Mouse (Mus musculus) thymus, adult 18-20 months (tissue): ENCODE measurements around the gene 4930447C04Rik.

Experiments used
- DNase-seq, 2 experiments: peaks; one replicate each; pipeline ENCODE4 v3.0.0; 2022; ENCODE audit warnings: mixed read lengths in 2 of 2

4930447C04Rik gene

DNA sequence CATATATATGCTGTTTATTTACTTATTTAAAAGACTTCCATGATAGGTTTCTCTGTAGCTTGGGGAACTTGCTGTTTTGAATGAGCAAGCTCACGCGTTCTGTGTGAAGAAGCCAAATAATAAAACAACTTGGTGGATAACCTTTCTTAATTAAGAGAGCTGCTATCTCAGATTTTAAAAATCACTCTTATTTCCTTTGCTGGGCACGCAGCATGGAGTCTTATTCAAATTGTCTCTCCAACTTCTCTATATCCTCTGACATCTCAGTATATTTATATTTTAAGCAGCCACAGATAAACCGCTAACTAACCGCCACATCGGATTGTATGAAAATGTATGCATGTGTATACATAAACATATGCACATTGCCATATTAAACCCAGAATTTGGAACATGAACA is 1.6 kb upstream of the 4930447C04Rik start:
- no peak for DNase-seq

DNA sequence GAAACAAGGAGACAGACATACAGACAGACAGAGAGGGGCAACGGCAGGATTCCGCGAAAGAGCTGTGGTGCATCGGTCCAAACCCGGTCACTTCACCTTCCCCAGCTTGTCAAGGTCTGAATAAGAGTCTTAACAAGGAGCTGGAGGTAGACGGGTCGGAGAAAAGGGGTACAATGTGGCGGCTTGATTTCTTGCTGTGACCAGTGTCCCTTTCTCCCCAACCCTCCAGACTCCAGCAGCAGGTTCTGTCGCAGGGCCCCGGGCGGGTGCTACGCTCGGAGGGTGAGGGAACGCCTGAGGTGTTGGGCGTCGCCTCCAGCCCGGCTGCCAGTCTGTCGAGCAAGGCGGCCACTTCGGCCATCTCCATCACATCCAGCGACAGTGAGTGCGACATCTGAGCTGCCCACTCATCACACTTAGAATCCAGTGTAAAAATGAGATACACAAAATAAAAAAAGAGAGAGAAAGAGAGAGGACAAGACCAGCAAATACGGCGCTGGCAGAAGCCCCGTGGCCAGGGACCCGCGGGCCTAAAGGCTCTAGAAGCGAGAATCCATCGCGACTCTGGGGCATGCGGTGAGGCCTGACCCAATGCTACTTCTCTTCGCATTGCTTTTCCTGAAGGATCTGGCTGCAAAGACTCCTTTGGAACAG is 951 bp upstream of the 4930447C04Rik start:
- DNase-seq, result no peak

DNA sequence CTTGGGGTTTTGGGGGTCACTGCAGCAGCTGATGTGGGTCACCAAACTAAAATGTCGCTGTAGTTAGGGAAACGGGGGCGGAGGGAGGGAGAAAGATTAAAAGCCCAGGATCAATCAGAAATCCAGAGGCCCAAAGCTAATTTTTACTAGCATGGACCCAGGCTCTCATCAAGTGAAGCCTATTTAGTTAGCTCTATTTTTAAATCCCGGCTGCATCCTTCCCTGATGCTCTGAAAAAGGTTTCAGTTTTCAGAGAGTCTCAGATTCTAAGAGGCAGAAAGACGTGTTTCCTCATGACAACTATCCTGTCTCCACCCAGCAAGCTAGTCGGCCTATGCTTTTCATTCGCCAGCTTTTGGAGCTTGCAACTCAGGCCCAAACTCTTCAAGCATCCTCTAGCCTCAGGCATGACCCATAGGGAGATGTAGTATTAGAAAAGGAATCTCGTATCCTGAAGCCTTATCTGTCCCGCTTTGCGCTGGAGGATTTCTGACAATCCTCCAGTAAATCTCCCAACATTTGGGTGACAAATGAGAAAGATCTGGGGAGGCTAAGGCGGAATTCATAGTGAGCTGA is 336 bp upstream of the 4930447C04Rik start:
- DNase-seq, result no peak

DNA sequence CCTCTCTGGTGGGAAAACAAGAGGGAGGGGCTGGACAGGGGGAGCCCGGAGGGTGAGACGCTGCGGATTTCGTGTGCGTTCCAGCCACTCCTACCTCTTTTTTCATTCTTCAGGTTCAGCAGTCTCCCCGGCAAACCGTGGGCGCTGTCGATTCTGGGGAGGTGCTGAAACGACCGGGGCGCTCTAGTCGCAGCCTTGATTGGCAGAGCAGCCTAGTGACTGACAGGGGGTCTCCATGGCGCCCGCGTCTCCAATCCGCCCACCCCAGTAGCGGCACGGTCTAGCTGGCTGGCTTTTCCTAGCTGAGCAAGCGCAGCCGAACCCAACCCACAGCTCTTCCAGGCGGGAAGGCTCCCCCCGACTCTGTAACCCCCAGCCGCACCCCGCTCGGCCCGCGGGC is 958 bp downstream of the 4930447C04Rik start, which contains the start of gene Six6:
Gene Six6 (plus strand): TSS at position 277 of the 400 bp plus-strand sequence.
- DNase-seq, result no peak

DNA sequence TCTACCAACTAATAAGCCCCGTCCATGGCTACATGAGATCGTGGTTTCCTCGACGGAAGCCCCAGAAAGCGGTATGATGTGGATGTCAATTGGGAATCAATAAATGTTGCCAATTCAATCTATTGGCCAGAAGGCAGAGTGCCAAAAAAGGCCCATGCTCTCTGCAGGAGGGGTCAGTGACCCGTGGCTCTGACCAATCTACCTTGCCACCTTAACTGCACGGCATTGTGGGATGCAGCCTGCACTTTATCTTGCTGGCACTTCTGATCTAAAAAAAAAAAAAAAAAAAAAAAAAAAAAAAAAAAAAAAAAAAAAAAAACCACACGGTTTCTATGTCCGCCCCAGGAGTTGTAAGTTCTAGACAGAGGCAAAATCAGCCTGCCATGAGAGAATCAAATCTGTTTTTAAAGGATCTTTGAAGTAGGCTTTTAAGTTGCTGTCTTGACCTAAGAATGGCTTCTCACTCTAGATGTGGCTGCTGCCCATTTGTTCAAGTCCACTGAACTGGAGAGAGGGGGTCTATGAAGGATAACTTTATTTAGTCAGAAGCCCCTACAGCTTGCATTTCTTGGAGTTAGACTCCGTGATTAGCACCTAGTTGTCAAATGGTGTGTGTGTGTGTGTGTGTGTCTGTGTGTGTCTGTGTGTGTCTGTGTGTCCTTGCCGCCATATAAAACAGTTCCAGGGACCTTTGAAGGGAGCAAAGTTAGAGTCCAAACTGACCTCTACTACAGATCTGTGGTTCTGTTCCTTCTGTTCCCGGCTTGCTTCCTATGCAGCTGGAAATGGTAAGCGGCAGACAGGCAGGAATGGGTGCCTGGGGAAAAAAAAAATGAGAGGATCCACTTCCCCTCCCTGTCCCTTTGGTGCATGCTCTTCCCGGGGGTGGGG is 1.7 kb downstream of the 4930447C04Rik start:
- no peak for DNase-seq

DNA sequence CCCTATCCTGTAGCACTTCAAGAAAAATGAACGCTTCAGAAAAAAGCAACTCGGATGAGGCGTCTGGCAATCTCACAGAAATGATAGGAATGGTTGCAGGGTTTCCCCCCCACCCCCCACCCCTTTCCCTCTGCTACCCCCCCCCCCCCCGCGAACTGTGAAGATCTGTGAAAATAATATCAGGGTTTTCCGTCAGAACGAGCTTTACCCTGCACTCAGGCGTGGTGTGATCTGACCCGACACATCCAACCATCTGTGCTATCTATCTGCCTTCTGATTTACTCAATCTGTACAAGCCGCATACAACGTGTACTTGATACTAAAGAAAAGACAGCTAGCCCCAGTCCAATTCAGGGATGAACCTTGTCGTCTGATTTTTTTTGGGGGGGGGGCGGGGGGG is 2.4 kb downstream of the 4930447C04Rik start:
- no peak for DNase-seq

DNA sequence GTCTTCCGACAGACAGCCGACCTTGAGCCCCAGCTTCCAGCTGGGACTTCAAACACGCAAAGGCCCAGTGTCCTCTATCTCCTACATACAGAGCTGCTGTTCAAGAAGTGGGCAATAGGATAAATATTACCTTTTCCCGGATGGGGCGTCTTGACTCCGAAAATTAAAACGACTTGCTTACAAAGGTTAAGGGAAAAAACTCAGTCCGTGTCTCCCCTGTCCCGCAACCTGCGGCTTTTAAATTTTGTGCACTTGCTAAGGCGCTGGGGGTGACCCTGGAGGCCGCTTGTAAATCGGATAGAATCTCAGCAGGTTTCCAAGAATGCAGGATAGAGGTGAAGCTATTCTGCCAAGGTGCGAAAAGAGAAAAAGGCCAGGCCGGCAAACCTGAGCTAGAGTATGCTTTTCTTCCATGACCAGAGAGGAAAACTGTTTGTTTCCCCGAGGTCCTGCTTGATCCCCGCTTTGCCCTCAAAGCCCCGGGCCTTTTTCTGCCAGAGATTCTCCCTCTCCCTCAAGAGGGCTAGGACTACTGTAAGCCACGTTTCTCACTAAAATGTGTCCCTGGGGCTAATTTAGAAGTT is 2.9 kb downstream of the 4930447C04Rik start:
- DNase-seq, result no peak

DNA sequence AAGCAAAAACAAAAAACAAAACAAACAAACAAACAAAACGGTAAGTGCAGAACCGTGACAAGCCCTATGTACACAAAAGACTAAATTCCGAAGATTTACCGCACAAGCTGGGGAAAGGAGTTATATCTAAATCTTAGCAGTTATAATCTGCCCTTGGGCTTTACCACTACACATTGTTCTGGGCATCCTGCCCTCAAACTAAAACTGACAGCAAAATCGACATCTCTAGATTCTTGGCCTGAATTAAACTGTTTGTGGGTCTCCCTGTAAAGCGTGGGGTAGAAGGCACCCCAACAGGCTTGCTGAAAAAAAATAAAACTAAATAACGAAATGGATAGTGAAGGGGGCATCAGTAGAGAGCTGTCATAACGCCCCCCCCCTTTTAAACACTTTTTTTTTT is 3.8 kb downstream of the 4930447C04Rik start:
- no peak for DNase-seq

DNA sequence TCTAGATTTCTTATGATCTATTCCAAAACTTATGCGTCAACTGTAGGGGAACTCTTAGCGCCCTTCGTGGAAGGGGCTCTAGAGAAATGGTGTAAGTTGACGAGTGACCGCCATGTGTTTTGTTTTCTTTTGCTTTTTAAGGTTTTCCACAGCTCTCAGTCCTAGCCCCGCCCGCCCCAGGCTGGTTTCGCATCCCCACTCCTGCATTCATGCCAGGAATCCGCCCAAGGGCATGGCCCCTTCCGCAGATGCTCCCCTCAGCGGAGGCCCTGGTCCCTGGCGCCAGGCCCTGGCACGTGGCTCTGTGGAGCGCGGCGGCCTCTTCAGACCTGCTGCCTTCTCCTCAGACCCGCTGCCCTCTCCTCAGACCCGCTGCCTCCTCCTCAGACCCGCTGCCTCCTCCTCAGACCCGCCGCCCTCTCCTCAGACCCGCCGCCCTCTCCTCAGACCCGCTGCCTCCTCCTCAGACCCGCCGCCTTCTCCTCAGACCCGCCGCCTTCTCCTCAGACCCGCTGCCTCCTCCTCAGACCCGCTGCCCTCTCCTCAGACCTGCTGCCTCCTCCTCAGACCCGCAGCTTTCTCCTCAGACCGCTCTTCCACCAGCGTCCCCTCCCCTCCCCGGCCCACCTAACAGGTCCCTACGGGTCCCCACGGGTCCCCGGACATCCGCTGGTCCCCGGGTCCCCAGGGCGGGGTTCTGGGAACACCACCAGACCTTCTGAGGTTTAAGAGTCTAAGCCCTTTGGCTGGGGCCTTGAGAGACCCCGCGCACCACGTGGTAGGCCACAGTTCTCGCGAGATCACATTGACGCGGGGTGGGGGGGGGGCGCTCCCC is 23.2 kb downstream of the 4930447C04Rik start:
- no peak for DNase-seq

DNA sequence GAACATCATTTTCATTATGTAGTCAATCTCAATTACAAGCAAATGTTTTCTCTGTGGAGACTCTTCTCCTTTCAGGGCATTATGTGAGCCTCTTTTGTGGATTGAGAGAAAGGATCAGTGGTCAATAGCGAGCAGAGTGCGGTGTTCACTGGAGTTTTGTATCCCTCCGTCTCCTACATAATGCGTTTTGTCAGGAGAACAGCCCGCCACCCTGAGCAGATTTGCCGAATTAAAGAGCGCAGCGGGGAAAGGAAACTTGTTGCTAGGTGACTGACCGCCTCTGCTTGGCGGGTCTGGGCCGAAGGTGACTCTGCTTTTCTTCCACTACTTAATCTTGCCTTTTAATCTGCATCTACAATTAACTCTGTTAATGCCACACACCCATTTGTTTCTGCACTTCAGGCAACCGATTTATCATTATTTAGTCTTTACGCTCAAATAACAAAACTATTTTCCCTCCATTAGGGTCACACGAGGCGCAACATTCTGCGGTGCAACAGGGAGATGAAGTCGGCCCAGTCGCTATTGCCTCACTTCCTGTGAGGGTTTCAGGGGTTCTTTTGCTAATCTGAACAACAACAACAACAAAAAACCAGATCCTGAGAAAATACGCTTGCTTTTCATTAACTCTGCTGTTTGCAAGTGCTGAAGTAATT is 86.1 kb downstream of the 4930447C04Rik start:
- DNase-seq, result no peak

DNA sequence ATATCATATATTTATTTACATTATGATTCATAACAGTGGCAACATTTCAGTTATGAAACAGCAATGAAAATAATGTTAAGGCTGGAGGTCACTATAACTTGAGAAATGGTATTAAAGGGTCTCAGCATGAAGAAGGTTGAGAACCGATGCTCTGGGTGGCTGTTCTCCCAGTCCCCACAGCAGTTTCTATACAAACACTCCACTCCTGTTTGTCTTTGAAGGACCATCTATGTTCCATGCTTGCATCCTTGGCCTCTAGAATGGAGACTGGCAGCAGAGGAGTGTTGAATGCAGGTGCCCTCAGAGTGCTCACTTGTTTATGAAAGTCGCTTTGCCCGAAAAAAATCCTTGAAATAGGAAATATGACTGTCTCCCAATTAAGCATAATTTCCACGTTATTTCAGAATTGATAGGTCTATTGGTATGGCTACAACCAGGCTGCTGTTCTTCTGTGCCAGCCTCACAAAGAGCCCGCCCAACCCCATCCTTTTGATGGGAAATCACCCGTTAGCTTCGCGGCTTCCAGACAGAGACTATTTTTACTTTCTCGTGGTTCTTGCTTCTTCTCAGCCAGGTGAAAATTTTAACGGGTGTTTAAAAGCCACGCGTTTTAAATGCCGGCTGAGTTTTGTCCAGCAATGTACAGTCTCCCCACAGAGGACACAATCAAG is 87.0 kb downstream of the 4930447C04Rik start:
- no peak for DNase-seq

DNA sequence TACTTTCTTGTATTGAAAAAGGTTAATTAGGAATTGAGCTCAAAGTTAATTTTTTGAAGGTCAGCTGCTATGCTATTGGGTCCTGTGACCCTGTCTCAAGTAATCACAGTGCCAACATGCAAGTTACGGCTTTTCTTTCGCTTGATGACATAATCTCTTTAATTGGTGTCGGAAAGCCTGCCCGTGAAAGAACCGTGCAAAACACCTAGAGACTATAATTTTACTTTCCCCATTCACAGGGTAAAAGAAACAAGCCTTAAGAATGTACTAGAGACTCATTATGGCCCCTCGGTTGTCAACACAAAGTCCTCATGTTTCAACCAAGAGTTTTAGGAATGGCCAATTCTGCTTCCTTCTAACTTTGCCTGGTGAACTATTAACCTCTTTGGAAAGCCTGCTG is 88.3 kb downstream of the 4930447C04Rik start:
- no peak for DNase-seq

DNA sequence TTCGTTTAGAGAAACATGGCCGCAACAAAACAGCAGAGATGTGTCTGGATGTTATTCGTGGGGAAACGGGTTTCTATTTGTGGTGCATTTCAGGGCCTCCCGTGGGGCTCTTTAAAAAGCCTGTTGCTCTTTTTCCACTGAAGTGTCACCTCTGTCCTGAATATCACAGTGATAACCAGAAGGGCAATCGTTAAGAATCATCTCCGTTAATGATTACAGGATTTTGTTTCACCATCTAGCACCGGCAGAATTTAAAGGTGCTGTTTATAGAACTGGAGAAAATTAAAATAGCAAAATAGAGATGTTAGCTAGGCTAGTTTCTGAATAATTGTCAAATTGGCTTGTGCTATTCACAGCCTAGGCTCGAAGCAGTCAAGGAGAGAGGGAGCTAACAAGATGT is 90.4 kb downstream of the 4930447C04Rik start:
- no peak for DNase-seq

DNA sequence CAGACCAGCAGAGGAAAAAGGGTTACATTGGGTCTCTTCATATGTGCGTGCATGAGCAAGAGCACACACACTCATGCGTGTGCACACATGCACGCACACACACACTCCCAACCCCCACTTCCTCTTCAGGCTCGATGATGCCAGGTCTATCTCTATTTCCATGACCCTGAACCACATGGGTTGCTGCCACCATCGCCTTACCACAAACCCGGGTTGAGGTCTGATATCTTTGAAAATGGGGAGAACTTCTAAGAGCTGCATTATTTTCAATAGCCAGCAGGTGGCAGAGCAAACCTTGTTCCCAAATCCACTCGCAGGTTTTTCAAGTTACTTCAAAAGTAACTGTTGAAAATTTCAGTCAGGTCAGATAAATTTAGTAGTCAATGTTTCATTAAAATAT is 92.8 kb downstream of the 4930447C04Rik start:
- no peak for DNase-seq

DNA sequence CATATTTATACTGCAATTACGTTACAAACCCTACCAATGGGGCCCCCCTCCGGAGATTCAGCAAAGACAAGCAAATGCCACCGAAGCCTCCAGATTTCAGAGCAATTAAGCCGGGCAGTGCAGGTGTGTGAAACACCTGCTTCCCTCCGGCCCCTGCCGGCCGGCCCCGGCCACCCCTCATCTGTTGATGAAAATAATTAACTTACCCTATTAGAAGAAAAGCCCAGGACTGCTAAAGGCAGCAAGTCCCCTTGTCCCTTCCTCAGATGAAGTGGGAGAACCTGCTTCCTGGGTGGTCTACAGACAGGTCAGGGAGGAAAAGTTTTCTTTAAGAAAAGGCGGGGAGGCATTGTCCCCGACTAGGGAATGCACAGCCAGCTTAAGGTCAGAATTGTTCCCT is 94.6 kb downstream of the 4930447C04Rik start:
- DNase-seq, result no peak

DNA sequence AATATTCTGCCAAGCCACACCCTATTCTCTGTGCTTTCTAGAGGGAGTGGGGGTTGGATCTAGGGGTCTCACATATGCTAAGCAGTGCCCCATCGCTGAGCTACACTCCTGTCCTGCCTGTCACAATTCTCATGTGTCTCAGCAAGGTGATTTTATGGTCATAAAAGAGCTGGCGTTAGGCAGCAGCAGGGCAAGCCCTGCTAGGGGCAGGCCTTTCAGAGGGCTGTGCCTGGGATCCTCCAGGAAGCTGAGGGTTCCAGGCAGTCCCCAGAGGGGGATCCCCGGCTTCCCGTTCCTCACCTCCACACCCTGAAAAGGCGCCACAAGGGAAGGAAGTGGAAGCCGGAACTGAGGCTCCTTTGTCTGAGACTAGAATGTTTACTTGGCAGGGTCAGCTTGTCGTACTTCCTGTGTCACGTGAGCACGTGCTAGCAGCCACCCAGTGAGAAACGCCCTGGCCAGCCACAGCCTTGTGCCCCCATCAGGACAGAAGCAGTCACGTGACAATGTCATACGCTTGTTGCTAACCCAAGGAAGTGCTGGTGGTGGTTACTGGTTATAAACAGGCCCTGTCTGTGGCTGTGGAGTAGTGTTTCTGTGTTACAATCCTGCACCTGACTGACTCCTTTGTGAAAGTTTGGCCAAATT is 96.5 kb downstream of the 4930447C04Rik start:
- peak; percentile 75 to 87 for DNase-seq

DNA sequence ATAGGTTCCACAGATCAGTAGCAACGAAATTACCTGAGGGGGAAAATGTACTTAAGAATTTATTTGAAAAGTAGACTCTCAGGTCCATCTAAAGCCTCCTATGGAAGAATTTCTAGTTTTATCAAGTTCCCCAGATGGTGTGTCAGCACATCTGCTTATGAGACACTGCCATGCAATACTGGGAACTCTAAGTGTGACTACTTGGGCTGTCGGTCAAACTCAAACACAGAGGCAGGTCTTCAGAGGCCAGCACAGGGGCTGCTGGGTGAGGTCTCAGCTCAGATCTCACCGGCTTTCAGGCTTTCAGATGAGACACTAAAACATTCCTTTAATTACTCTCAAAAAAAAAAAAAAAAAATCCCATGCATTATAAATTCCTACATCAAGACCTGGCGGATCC is 97.0 kb downstream of the 4930447C04Rik start:
- DNase-seq, result no peak

DNA sequence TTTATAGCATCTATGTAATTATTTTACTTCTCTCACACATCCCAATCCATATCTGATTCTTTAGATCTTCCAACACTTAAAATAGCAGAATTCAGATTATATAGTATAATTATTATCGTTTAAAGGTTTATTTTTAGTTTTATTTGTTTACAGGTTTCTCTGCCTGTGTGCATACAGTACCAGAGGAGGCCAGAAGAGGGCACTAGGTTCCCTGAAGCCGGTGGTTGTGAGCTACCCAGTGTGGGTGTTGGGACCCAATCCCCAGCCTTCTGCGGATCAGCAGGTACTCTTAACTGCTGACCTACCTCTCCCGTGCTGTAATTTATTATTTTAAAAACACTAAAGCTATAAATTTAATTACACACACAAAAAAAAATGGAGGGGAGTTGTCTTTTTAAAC is 97.4 kb downstream of the 4930447C04Rik start:
- DNase-seq, result no peak

DNA sequence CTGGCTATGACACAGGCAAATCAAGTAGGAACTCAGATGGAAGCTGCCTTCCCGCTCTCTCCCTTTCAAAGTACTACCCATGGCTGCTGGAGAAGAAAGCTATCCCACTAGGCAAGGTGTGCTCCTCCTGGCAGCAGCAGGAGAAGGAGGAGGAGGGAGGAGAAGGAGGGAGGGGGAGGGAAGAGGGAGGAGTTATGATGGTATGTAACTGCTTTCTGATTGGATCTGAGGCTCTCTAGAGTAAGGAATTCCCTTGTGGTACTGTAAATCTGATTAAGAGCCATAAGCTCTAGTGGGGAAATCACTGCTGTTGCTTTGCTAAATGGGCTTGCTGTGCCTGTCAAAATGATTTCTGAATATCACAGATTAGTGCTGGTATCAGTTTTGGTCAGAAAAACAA is 99.1 kb downstream of the 4930447C04Rik start:
- DNase-seq, result no peak

DNA sequence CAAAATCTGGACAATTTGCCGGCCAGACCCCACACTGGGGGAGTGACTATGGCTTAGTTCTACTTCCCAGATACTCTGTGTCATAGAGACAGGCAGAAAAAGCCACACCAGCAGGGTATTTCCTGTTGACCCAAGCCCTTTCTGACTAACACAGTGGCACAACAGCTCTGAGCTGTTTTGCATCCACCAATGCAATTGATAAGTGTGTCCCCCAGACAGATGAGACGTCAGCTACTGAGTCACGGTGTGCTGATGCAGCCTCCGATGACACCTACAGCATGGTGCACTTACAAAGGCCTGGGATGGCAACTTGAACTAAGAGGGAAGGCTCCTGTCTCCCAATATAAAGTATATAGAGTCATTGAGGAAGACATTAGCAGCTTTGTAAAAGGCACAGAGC is 103.3 kb downstream of the 4930447C04Rik start:
- DNase-seq, result no peak

DNA sequence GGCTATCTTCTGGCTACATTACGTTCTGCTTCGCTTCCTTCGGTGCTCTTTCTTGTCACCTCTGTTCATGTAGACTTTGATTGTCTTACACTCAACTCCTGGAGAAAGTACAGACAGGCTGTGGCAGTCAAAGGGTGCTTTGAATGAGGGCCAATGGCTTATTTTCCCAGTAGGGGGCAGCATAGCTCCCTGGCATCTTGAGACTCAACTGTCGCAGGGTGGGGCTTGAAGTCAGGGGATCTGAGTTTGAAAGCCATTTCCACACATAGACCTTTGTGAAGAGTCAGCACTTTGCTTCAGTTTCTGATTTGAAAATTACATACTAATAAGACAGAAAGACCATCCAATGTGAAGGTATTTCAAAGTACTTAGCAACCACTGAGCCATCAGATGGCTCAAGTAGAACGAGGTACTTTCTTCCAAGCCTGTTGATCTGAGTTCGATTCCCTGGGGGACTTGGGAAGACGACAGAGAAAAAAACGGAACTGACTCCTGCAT is 105.0 kb downstream of the 4930447C04Rik start:
- no peak for DNase-seq
